Mouse (Mus musculus) ovary, postnatal 36 days (tissue): ENCODE data around the gene Slc37a1.
A peak's percentile ranks its signal among the peaks of the same experiment; 100 is the strongest.
"Not testable (repeated sequence)": the region's sequence is repeated elsewhere in the genome, so short reads cannot be mapped to it uniquely, and the experiment has no call there.

Source experiments
- DNase-seq: peaks from one replicate; pipeline ENCODE4 v3.0.0; 2022; ENCODE audit warnings: low spot score, mixed read lengths

Slc37a1 gene

DNA sequence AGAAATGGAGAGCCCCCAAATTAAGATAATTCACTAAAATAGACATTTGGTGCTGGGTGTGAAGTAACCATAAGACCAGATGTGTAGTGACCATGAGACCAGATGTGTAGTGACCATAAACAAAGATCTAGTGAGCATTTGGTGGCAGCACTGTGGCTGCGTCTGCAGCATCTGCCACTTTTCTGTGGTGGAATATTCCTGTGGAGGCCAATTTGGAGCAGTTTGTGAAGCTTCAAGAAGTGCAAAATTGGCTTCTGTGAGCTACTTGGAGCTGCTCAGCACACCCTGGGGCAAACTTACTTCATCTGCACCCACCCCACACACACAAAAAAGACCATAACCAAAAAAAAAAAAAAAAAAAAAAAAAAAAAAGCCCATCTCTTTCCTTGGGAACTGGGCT, 18.6 kb upstream of the Slc37a1 start:
- DNase-seq = no peak

DNA sequence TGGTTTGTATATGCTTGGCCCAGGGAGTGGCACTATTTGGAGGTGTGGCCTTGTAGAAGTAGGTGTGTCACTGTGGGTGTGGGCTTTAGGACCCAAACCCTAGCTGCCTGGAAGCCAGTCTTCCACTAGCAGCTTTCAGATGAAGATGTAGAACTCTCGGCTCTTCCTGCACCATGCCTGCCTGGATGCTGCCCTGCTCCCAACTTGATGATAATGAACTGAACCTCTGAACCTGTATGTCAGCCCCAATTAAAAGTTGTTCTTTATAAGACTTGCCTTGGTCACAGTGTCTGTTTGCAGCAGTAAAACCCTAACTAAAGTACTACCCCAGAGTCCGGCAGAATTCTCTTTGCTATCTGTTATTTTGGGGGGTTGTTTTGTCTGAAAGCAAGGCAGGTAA, 16.8 kb upstream of the Slc37a1 start:
- DNase-seq = no peak

DNA sequence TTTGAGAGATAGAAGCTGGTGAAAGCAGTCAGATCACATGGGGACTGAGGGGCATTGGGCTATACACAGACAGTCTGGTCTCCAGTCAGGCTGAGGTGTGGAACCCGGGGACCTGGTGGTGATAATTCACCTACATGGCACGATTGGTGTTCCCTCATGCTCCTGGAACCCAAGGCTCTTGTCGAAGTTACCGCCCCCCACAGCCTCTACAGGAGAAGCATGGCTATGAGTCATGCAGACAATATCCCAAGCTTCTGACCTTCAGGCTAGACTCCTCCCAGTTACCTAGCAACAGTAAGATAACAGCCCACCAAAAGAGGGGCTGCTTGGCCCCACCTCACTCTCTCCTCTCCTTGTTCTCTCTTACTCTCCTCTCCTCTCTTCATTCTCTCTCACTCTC, 16.3 kb upstream of the Slc37a1 start:
- DNase-seq = no peak

DNA sequence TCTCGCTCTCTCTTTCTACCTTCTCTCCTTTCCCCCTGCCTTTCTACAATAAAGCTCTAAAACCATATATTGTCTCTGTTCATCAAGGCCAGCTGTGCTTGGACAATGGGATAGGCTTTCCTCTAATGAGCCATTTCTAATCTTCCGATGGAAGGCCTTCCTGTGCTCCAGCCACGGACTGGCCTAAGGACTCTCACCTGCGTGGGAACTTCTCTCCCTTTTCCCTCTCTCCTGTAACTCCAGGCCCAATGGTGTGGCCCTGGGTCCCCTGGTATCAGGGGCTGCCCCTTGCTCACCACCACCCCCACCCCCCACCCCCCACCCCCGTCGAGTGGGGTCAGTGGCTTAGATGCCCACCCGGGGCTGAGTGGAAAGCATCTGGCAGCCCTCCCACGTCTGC, 15.9 kb upstream of the Slc37a1 start:
- not testable (repeated sequence) for DNase-seq

DNA sequence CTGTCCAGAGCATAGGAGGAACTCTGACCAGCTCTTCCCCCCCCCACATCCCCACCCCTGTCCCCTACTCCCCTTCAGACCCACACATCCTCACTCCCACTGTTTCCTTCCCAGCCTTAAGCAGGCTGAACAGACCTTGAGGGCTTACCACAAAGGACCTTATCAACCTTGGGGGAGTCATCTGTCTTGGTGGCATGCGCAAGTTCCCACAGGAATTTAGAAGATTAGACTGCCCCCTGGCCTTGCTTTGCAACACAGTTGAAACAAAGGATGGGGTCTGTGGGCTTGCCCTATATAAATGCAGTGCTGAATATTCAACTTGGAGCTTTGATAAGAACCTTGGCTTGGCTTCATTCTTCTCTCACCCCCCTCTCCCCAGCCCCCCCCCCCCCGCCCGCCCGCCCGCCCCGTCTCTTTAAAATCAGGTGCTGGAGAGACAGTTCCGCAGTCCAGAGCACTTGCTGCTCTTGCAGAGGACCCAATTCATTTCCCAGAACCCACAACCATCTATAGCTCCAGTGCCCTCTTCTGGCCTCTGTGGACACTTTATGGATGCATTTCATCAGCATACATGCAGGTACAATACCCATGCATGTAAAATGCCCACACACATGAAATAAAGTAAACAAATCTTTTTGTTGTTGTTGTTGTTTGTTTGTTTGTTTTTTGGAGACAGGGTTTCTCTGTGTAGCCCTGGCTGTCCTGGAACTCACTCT, 15.3 kb upstream of the Slc37a1 start:
- DNase-seq = no peak

DNA sequence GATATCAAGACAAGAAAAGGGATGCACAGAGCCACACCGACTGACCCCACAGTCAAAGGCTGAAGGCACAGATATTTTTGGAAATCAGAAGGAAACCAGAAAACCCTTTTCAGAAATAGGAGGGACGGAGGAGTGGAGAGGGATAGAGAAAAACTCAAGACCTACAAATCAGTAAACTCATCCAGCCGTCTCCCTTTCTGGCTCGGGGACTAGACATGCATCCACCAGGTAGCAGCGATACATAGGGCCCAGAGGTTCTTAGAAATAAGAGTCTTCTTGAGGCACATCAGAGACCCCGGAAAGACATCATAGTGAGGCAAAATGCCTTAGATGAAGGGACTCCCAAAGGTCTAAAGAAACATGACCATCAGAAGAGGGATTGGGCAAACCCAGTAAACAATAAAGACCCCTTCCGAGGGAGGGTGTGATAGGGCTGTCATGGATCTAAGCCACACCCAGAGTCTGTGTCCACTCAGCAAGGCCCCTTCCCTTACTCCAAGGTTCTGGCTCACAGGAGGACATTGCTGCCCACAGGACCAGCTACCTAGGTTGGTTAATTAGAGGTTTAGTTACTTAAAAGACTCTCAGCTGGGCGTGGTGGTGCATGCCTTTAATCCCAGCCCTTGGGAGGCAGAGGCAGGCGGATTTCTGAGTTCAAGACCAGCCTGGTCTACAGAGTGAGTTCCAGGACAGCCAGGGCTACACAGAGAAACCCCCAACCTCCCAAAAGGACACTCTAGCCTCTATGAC, 14.0 kb upstream of the Slc37a1 start:
- DNase-seq = no peak

DNA sequence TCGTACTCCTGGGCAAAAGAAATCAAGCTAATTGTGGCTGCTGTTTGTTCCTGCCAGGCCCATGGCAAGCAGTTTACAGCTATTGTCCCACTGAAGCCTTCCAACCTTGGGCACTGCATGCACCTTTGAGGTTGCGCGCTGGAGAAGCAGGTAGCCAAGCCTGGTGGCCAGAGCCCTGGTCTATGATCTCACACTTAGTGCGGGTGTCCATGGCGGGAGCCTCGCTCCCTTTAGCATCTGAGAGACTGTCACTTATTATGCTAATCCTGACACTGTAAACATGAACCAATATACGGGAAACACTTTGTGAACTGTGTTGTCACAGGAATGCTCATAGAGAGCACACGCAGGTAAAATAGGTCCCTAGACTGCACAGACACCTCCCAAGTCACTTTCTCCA, 13.0 kb upstream of the Slc37a1 start:
- no peak for DNase-seq

DNA sequence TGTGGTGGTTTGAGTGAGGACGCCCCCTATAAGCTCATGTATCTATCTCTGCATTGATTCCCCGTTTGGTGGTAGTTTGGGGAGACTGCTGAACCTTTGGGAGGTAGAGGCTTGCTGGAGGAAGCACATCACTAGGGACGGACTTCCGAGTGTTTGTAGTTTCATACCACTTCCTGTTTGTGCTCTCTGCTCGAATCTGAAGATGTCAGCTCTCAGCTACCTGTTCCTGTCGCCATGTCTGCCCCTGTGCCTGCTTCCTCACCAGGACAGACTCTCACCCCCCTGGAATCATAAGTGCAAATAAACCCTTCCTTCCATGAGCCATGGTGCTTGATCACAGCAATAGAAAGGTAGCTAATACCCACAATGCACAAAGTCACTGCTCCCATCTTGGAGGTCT, 11.4 kb upstream of the Slc37a1 start:
- DNase-seq = no peak

DNA sequence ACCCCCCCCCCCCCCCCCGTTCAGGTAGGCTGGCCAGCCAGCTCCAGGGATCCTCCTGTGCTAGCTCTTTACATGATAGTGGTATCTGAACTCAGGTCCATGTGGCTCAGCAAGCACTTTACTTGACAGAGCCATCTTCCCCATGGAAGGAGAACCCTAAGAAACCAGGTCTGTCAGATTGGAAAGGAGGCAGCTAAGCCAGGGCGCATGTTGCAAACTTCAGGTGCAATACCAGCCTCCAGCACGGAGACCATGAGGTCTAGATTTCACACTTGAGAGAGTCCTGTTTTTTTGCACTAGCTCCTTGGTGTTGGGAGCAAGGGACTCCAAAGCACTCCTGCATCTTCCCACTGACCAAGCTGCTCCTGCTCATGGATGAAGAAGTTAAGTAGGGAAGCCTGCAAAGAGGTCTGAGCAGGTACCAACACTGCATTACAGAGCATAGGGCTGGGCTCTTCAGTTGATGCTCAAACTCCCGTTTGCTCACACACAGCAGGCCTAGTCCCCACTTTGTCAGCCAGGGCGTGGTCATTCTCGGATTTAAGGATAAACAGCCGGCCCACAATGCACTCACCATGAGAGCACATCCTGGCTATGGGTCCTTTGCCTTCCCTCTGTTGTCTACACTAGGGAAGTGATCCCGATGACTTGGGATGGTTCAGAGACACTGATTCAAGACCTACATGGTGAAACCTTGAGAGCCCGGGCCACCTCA, 10.2 kb upstream of the Slc37a1 start:
- no peak for DNase-seq

DNA sequence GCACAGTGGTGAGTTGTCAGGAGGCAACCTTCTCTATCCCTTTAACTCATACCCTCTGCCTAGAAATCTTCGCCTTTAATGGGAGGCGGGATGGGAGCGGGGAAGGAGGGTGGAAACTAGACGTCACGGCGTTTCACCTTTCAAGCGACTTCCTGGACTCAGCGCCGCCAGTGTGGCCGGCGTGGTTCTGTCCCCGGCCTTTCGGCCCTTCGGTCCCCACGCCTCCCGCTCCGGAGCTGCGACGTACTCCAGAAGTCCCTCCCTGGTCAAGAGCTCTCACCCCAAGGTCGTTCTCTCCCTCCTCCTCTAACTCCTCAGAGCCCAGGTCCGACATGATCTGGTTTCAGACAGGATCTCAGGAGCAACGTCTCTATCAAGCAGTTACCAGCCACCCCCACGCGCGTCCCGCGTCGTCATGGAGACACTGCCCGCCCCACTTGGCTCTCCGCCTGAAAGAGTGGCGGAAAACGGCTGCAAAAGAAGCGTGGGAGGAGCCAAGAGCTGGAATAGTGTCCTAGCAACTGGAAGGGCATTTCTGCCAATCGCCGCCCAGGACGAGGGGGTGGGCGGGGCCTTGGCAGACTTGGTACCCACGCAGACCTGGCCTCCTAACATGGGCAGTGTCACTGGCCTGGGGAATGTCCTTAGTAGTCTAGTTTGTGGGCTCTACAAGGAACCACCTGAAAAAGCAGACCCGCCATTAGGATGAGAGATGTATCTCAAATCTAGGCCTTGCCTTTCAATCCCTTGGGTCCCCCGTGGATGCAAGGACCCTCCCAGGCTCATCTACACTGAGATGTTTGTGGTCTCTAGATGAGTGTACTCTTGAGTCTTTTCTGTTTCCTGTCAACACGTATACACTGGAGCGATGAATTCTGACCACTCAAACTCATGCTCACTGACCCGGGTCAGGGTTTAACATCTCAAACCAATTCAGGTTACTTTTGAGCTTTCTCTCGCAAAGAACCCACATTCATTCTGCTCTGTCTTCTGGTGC, 9.4 kb upstream of the Slc37a1 start, which contains the start of gene Rsph1:
Gene Rsph1, minus strand, starts transcription at position 462 of the 997 bp plus-strand sequence.
- DNase-seq = peak; percentile 100

DNA sequence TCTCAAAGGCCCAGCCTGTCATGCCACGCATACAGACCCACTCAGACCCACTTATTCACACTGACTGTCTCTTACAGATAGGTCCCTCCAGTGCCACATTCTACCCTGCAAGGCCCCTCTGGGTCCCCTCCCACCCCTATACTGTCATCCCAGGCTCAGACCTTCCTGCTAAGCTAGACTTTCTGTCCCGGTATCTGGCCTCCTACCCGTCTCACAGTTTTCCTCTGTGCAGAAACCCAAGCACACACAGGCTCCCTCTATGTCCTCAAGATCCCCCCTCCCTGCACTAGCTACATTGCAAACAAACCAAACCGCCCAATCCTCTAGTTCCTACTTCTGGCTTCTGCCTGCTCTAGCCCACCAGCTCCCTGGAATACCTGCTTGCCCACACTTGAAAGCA, 8.7 kb upstream of the Slc37a1 start:
- no peak for DNase-seq

DNA sequence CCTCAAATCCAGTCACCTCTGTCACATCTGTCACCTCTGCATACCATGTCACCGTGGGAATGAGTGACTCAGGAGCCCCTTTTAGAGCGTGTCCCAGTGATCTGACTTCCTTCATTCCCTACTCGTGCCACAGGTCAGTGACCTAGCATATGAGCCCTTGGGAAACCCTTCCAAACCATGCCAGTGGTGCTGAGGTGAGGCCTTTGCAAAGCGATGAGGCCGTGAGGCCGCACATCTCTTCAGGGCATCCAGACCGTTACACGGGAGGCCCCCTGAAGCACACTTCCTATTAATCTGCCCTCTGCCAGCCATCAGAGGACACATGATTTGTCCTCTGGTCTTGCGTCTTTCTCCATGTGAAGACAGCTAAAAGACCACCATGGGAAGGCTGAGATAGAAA, 7.1 kb upstream of the Slc37a1 start:
- no peak for DNase-seq

DNA sequence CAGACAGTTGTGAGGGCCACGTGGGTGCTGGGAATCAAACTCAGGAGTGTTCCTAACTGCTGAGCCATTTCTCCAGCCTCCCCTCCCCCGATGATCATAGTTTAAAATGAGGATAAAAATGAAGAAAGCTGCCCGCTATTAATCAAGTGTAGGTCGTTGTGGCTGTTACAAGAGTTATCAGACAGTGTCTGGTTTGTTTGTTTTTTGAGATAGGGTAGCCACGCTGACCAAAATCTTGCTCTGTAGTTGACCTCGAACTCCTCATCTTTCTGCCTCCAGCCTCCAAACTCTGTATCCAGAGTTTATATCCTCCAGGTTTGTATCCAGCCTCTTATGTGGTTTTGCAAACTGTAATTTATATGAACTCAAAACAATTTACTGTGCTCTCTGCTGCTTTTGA, 6.3 kb upstream of the Slc37a1 start:
- no peak for DNase-seq

DNA sequence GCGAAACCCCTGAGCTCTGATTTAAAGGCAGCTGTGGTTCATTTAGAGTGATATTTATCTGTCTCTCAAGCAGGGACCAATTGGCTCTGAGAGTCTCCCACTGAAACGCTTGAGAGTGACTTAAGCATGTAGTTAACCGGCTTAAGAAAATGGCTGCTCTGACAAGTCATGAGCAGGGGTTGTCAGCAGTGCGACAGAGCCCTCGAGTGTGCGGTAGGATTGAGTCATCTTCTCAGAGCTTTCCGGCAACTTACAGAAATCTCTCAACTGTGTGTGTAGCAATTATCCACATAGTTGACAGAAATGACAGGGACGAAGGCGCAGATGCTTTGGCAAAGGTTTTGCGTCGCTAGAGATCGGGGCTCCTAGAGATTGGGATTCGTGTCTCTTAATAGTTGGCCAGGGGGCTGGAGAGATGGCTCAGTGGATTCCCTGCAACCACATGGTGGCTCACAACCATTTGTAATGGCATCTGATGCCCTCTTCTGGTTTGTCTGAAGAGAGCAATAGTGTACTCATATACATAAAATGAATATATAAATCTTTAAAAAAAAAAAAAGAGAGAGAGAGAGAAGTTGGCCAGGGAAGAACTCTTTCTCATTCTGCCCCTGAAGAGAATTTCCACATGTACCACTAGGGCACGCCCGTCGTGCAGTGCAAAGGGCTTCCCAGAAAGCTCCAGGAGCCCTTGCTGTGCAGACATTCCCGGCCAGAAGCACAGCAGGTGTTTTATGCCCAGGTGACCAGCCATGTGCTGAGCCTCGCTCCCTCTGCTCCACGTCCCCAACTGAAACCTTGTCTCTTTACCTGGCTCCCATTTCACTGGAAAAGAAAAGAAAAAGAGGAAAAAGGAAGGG, 4.5 kb upstream of the Slc37a1 start:
- DNase-seq = no peak

DNA sequence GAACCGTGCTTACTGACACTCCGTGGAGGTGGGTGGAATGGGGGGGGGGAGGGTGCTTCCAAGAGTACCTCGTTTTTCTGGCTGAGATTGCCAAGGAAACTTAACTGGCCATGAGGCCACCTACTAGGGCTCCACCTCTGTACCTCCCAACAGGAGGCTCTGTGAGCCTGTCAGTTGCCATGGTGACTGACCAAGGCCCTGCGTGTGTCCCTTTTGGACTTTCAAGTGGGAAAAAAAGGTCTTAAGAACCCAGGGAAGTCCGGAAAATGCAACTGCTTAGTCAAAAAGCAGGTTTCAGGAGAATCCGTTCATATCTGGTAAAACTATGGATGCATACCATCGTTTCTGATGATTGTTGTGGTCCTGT, 3.9 kb upstream of the Slc37a1 start:
- no peak for DNase-seq

DNA sequence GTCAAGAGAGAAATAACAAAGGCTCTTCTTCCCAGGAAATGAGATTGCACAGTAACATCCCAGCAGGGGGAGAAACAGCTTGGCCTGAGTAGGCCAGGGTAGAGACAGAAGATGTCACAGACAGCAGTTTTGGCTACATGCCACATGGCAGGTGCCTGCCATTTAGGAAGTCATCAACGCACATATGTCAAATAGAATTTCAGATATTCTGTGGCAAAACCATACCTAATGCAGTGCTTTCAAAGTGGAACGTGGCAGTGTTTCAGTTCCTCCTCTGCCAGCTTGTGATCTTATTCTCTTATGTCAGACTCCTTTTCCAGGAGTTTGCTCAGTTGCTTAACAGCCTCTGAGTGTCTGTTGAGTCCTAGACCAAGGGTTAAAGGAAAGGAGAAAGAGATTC, 725 bp upstream of the Slc37a1 start:
- no peak for DNase-seq

DNA sequence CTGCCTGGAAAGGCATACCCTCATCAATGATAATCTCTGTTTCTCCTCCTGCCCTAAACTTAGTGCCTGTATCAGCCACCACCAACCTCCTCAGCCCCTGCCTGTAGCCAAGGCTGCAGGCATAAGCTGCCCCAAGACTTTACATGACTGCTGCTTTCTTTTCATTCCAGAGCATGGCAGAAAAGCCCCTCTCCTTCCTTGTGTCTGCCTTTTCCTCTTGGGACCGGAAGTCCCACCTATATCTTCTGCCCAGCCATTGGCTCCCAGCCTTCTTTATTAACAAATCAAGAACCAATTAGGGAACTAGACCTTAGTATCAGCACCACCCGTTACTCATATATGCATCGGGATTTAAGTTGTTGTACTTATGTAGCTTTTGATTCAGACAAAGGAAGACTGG, 624 bp downstream of the Slc37a1 start:
- no peak for DNase-seq

DNA sequence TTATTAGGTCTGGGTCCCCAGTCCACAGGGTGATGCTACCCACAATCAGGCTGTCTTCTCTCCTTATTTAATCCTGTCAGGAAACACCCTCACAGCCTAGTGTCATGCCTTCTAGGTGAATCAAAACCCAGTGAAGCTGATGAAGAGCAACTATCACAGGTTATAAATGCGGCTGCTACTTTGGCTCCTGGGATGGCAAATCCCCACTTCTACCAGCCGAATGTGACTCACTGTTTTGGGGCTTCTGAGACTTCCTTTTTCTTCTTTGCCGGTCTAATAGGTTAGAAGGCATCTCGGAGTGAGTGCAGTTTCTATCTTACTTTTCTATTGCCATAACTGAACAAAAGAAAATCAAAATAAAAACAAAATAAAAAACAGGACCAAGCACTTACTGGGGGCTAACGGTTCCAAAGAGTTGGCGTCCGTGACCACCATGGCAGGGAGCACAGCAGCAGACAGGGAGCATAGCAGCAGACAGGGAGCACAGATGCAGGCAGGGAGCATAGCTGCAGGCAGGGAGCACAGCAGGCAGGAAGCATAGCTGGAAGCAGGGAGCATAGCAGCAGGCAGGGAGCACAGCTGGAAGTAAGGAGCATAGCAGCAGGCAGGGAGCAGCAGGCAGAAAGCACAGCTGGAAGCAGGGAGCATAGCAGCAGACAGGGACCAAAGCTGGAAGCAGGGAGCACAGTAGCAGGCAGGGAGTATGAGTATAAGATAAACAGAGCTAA, 2.6 kb downstream of the Slc37a1 start:
- DNase-seq = no peak

DNA sequence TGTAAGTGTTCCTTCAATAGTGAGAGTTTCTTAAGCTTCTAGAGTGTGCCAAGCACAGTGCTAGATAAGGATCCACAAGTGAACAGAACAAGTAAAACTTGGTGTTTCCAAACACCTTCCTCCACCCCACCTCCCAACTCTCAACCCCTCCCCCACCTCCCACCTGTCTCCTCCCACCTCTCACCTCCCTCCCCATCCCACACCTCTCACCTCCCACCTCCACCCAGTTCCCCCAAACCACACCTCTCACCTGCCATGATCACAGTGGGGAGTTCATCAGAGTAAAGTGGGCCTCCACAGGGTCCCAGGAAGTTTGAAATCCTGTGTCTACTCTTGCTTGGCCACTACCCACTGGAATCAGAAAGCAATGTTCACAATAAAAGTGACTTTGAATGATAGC, 3.7 kb downstream of the Slc37a1 start:
- DNase-seq = no peak

DNA sequence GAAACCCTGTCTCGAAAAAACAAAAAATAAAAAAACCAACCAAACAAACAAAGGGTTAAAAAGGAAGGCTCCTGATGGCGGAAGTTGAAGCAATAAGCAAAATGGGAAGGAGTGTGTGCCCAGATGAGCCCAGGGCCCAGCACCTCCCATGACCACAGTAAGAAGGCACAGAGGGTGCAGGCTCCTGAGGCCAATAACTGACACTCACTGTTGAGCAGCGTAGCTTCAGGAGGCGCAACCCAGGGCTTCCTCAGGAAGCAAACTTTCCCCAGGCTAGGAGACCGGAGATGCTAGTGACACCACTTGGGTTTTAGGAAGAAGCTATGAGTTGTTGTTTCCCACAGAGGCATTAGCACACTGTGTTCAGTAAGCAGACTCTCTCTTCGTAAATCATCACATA, 4.3 kb downstream of the Slc37a1 start:
- no peak for DNase-seq
